Mouse (Mus musculus) left cerebral cortex, adult 2 months (tissue): ENCODE data around the gene Zcchc17. TPM values are rescaled to one million over a fixed set of nuclear protein-coding genes. Genes with fewer than 3 reads are reported as not detected.
A peak's percentile ranks its signal among the peaks of the same experiment; 100 is the strongest.

Source experiments
- DNase-seq, 2 experiments: peaks; one replicate each; pipeline ENCODE4 v3.0.0; 2021 to 2022; ENCODE audit warnings: low spot score in 2 of 2, mixed read lengths in 1 of 2; ENCODE audit errors: extremely low spot score in 1 of 2
- H3K27ac ChIP-seq: fragments of 200-600 bp; 2 replicates; pipeline ENCODE4 v1.8.1; 2022
- H3K4me3 ChIP-seq: fragments of 200-600 bp; 2 replicates; pipeline ENCODE4 v1.8.1; 2022
- CTCF ChIP-seq: fragments of 200-600 bp; IDR thresholded peaks from 2 replicates; pipeline ENCODE4 v1.8.1; 2022; ENCODE audit warnings: antibody characterized with exemption, mild to moderate bottlenecking, moderate library complexity
- intact Hi-C: fragments of 180-260 bp; cut with DNase I; formaldehyde crosslinking; loops from one replicate; pipeline ENCODE4 v1.15.1; 2025
- long read RNA-seq, 2 experiments: library from polyadenylated mRNA; stranded (forward); transcript quantifications; one replicate each; pipeline ENCODE4 v2.0.0; 2021; ENCODE audit warnings: borderline mapping rate in 2 of 2
- total RNA-seq, 2 experiments: library from RNA; stranded (reverse); gene quantifications; 2 replicates each; pipeline ENCODE4 v1.2.3; 2021

Zcchc17 gene
- 10 to 100 TPM; 64.0 to 64.2 TPM for total RNA-seq
- long read RNA-seq, experiment 1, transcript Zcchc17-202 (8 exons, 2,113 nt), result major isoform, 81 of 143 reads
- long read RNA-seq, experiment 1, partial matches to known transcripts, result 2 of 143 reads
- long read RNA-seq, experiment 1, other reads (novel, unspliced or antisense), result 60 of 143 reads
- long read RNA-seq, experiment 2, transcript Zcchc17-202 (8 exons, 2,113 nt), result major isoform, 46 of 97 reads
- long read RNA-seq, experiment 2, partial matches to known transcripts, result 0 of 97 reads
- long read RNA-seq, experiment 2, other reads (novel, unspliced or antisense), result 51 of 97 reads

DNA sequence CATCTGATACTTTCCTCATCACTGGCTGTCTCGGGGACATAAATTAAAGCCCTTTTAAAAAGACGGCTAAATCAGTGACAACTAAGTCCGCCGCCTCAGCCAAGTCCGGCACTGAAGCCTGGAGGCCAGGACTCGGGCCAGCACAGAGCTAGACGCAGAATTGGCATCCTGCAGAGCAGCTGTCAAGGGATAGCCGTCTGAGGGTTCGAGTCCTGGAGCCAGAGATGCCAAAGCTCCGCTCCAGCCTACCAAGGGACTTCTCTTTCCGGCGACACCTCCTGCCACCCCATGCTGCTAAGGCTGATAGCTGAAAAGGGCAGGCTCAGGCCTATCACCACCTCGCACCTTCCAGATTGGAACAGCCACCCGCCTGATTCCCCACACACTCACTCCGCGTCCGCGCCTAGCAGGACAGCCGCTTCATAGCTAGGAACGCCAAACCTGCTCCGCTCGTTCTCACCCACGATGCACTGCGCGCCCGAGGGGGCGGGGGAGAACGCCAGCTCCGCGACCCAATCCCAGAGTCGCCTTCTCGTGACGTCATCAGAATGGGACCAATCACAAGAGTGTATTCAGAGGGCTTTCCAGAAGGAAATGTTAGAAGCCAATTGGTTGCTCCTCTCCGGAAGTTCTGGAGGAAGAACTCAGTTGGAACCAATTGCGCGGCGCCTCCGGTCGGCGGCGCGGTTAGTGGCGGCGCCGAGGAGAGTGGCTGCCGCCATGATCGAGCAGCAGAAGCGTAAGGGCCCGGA, at the start of gene Zcchc17, which contains the start of gene Snrnp40:
Gene Zcchc17, minus strand, starts transcription at position 458 of the 752 bp plus-strand sequence.
Gene Snrnp40, plus strand, starts transcription at position 647 of the 752 bp plus-strand sequence.
- intact Hi-C loops, result no loop called here
- Histone ChIP-seq H3K27ac (peak within 1 kb of the TSS; percentile 87), H3K4me3 (peak within 1 kb of the TSS; percentile 93)
- DNase-seq, result peak; percentile 99
- TF ChIP-seq CTCF, result peak; percentile 39

DNA sequence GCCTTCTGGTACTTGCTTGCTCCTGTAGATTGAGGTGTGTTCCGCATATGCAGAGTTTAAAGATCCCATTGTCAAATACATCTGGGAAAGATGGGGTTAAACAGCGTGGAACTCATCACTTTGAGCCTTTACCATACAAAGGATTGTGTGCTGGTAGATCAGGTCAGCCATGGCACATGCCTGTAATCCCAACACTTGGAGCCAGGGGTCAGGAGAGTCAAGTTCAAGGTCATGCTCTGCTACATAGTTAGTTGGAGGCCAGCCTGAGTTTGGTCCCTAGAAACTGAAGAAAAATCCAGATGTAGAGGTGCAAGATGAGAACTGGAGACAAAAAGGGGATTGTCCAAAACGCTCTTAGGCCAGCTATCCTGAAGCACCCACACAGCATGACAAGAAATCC, 31.5 kb upstream of the Zcchc17 start:
- TF ChIP-seq CTCF, result no peak; the same call in 1 of the 2 replicates
- H3K4me3 ChIP-seq, result no peak overlapping the region
- no peak for DNase-seq
- H3K27ac ChIP-seq, result no peak overlapping the region
- intact Hi-C loops, result no loop called here

DNA sequence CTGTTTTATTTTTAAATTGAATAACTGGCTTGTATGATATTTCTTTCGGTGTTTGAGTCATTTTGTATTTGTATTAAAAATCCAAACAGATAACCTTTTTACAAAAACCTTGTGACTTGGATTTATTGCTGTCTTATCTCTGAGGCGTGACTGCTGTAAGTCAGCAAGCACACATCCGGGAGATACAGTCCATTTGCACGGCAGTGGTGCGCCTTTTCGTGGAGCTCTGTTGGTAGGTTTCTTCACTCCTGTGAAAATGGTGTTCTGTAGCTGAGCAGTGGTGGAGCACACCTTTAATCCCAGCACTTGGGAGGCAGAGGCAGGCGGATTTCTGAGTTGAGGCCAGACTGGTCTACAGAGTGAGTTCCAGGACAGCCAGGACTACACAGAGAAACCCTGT, 30.2 kb upstream of the Zcchc17 start:
- TF ChIP-seq CTCF, result no peak

DNA sequence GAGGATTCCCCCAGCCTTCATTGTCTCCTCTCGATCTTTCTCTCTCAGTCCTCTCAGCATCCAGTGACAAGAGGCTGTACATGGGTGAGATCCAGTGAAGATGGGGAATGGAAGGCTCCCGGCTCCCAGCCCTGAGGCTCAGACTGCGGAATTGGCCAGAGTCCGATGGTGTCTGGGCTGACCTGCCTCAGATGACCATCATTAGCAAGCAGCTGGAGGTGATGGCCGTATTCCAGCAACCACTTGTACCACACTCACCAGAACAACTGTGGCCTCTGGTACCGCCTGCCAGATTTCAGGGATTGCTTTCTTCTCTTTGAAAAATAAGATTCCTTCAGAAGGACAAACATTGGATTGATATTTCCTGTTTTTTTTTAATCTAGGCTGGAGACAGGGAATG, 29.8 kb upstream of the Zcchc17 start:
- TF ChIP-seq CTCF, result no peak
- intact Hi-C loops, result no loop called here
- Histone ChIP-seq H3K27ac (no peak overlapping the region), H3K4me3 (no peak overlapping the region)
- DNase-seq, result peak in 1 of 2 experiments; percentile 25

More for the DNA sequence above, 30.2 kb upstream of the Zcchc17 start:
- intact Hi-C loops, result no loop called here
- Histone ChIP-seq H3K27ac (no peak overlapping the region), H3K4me3 (no peak overlapping the region)
- DNase-seq, result no peak

DNA sequence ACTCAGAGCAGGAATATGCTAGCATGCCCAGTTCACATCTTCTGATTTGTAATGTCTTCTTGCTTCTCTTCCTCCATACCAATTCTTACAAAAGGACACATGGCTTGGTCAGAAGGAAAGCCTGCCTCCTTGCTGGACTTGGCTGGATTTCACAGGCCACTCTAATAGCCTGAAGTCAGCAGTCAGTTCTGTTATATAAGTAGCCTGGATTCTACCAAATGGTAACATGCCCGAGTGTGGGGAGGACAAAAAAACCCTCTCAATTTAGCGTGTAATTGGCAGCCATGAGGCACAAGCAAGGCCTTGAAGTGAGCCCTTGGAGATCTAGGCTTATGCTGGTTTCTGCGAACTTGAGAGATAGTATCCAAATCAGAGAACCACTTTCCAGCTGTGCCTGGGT, 27.5 kb upstream of the Zcchc17 start:
- H3K4me3 ChIP-seq, result no peak overlapping the region
- intact Hi-C loops, result no loop called here
- no peak for TF ChIP-seq CTCF
- DNase-seq, result no peak
- no peak overlapping the region for H3K27ac ChIP-seq

DNA sequence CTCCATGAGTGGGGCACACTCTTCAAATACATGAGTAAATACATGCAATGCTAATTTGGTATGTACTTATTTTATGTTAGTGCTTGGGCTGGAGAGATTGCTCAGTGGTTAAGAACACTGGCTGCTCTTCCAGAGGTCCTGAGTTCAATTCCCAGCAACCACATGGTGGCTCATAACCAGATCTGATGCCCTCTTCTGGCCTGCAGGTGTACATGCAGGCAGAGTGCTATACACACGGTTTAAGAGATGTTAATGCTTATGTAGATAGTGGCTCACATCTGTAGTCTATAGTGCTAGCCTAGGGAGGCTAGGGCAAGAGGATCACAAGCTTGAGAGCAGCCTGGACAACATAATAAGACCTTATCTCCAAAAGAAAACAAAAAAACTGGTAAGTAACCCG, 20.7 kb upstream of the Zcchc17 start:
- no peak; the same call in 1 of the 2 replicates for TF ChIP-seq CTCF
- Histone ChIP-seq H3K27ac (no peak overlapping the region), H3K4me3 (no peak overlapping the region)
- no peak for DNase-seq
- intact Hi-C loops, result no loop called here

DNA sequence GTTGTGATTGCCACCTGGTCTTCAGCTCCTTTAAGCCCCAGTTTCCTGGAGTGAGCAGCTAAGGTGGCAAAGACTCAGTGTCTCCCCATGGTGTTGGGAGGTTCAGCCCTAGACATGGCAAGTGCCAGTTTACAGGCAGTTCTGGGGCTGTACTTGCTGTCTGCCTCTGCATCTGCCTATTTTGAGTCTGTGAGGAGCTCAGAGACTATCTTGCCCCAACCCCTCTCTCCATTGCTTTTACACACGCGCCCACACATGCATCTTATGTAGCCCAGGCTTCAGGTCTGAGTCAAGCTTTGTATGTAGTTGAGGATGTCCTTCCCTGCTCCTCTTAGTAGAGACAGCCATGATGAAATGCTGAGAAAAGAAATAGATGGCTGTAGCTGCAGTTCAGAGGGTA, 19.4 kb upstream of the Zcchc17 start:
- no peak for DNase-seq
- Histone ChIP-seq H3K4me3 (no peak overlapping the region), H3K27ac (no peak overlapping the region)
- TF ChIP-seq CTCF, result no peak
- intact Hi-C loops, result no loop called here

DNA sequence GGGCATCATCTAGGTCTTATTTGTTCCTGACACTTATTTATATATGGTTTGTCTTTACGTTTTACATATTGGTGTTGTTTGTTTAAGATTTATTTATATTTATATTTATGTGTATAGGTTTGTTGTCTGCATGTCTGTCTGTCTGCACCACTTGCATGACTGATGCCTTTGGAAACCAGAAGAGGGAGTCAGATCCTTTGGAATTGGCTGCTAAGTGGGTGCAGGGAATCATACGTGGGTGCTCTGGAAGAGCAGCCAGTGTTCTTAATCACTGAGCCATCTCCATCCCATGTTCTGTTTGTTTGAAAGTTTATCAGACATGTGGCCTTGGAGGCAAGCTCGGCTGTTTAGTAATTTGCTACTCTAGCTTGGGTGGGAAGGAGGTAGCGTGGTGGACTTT, 17.8 kb upstream of the Zcchc17 start:
- Histone ChIP-seq H3K27ac (no peak overlapping the region), H3K4me3 (no peak overlapping the region)
- intact Hi-C loops, result loop anchor here (1.0 kb wide), 1 partner anchor 157 kb away; no protein-coding TSS in a partner anchor
- no peak for DNase-seq
- peak; percentile 31 for TF ChIP-seq CTCF

DNA sequence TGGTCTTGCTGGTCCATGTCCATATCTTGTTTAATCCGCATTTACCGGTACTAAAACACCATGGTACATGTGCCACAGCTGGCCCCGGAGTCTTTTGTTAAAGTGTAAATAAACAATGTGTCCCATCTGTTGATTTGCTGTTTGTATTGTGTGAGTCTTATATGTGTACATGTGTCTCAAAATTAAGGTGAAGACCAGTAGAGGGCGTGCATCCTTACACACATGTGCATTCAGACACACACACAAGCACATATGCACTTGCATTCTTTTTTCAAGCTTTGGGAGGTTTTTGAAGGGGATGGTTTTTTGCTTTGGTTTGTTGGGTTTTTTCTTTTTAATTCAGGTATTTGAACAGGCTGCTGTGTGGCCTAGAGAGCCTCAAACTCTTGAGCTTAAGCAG, 16.9 kb upstream of the Zcchc17 start:
- no peak for DNase-seq
- peak; percentile 19 for TF ChIP-seq CTCF
- no peak overlapping the region for H3K4me3 ChIP-seq
- intact Hi-C loops, result loop anchor here (1.0 kb wide), 1 partner anchor 158 kb away; no protein-coding TSS in a partner anchor
- H3K27ac ChIP-seq, result no peak overlapping the region

DNA sequence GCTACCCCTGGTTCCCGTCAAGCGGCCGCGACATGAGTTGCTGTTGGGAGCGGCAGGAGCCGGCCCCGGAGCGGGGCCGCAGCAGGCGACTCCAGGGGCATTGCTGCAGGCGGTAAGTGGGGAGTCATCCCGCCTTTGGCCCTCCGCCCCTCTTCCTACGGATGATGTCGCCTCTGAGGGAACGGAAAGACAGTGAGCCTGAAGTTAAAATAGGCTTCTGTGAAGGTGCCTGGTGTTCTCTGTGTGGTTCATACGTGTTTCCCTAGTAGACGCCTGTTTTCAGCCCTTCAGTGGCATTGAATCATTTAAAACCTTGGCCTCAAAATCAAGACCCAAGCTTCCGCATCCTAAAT, 471 bp upstream of the Zcchc17 start:
- Histone ChIP-seq H3K27ac (peak overlapping the region; percentile 87), H3K4me3 (peak overlapping the region; percentile 93)
- TF ChIP-seq CTCF, result no peak
- intact Hi-C loops, result no loop called here
- DNase-seq, result no peak

DNA sequence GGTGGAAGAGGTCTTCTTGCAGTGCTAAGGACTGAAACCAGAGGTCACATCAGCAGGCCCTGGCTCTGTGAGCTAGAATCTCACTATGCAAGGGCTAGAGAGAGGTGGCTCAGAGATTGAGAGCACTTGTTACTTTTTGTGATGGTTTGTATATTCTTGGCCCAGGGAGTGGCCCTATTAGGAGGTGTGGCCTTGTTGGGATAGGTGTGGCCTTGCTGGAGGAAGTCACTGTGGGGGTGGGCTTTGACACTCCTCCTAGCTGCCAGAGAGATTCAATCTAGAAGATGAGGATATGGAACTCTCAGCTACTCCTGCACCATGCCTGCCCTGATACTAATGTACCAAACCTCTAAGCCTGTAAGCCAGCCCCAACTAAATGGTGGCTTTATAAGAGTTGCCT, 1.8 kb downstream of the Zcchc17 start:
- no peak for DNase-seq
- TF ChIP-seq CTCF, result no peak
- intact Hi-C loops, result no loop called here

DNA sequence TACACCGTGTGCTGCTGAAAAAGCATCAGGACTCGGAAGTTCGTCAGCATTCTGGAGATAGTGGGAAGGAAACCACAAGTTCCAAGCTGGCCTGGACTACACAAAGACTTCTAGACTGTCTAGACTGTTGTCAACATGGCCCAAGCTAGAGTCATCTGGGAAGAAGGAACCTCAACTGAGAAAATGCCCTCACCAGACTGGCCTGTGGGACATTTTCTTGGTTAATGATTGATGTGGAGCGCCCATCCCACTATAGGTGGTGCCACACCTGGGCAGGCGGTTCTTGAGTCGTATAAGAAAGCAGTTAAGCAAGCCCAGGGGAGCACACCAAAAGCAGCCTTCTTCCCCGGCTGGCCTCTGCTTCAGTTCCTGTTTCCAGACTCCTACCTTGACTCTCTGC, 7.2 kb downstream of the Zcchc17 start:
- DNase-seq, result no peak
- no peak overlapping the region for H3K27ac ChIP-seq
- H3K4me3 ChIP-seq, result no peak overlapping the region
- TF ChIP-seq CTCF, result no peak
- intact Hi-C loops, result no loop called here

More for the DNA sequence above, 1.8 kb downstream of the Zcchc17 start:
- no peak overlapping the region for H3K4me3 ChIP-seq
- H3K27ac ChIP-seq, result no peak overlapping the region
